Mouse (Mus musculus) layer of hippocampus, adult 2 months (tissue): ENCODE data around the gene Dnah9. TPM values are rescaled to one million over a fixed set of nuclear protein-coding genes. Genes with fewer than 3 reads are reported as not detected.

ENCODE experiments used
- DNase-seq, 2 experiments: peaks; one replicate each; pipeline ENCODE4 v3.0.0; 2022; ENCODE audit warnings: low spot score in 2 of 2
- H3K27ac ChIP-seq: fragments of 200-600 bp; 2 replicates; pipeline ENCODE4 v1.8.1; 2022
- H3K4me3 ChIP-seq: fragments of 200-600 bp; 2 replicates; pipeline ENCODE4 v1.8.1; 2022; ENCODE audit warnings: mild to moderate bottlenecking
- CTCF ChIP-seq: fragments of 200-600 bp; conservative IDR thresholded peaks from 2 replicates; pipeline ENCODE4 v1.8.1; 2022; ENCODE audit warnings: antibody characterized with exemption, mild to moderate bottlenecking, moderate library complexity
- long read RNA-seq, 2 experiments: library from polyadenylated mRNA; stranded (forward); transcript quantifications; one replicate each; pipeline ENCODE4 v2.0.0; 2021; ENCODE audit warnings: borderline mapping rate in 2 of 2
- total RNA-seq, 2 experiments: library from RNA; stranded (reverse); gene quantifications; 2 replicates each; pipeline ENCODE4 v1.2.3; 2021

The Dnah9 gene
- 10 to 100 TPM; 18.7 to 19.9 TPM for total RNA-seq
- long read RNA-seq, experiment 1, partial matches to known transcripts = 7 of 18 reads
- long read RNA-seq, experiment 1, other reads (novel, unspliced or antisense) = 11 of 18 reads
- long read RNA-seq, experiment 2, partial matches to known transcripts = 10 of 17 reads
- long read RNA-seq, experiment 2, other reads (novel, unspliced or antisense) = 7 of 17 reads

GRCm38 (mm10) chr11:66167801-66168651 is at the start of gene Dnah9:
Gene Dnah9 (minus strand): TSS chr11:66168551.
- DNase-seq = peak; percentile 87 to 95
- TF ChIP-seq CTCF = peak; percentile 14; the same call in 1 of the 2 replicates
- Histone ChIP-seq H3K4me3 (peak within 1 kb of the TSS; percentile 89), H3K27ac (peak within 1 kb of the TSS; percentile 85)

GRCm38 (mm10) chr11:66188627-66189287 is 20.4 kb upstream of the Dnah9 start:
- peak overlapping the region; percentile 85 for H3K27ac ChIP-seq
- peak; percentile 54 to 56 for DNase-seq
- TF ChIP-seq CTCF = peak; percentile 44
- no peak overlapping the region for H3K4me3 ChIP-seq

GRCm38 (mm10) chr11:66188146-66188545 is 19.8 kb upstream of the Dnah9 start:
- no peak for TF ChIP-seq CTCF
- Histone ChIP-seq H3K27ac (peak overlapping the region; percentile 85), H3K4me3 (no peak overlapping the region)
- DNase-seq = peak; percentile 68 to 71

GRCm38 (mm10) chr11:66177781-66178180 is 9.4 kb upstream of the Dnah9 start:
- no peak overlapping the region for H3K4me3 ChIP-seq
- no peak for TF ChIP-seq CTCF
- peak overlapping the region; percentile 74 for H3K27ac ChIP-seq
- peak in 1 of 2 experiments; percentile 58 for DNase-seq

- no peak for TF ChIP-seq CTCF
- DNase-seq = no peak
- Histone ChIP-seq H3K4me3 (no peak overlapping the region), H3K27ac (no peak overlapping the region)
These were observed 4.3 kb downstream of the Dnah9 start for GRCm38 (mm10) chr11:66164022-66164421.

DNA sequence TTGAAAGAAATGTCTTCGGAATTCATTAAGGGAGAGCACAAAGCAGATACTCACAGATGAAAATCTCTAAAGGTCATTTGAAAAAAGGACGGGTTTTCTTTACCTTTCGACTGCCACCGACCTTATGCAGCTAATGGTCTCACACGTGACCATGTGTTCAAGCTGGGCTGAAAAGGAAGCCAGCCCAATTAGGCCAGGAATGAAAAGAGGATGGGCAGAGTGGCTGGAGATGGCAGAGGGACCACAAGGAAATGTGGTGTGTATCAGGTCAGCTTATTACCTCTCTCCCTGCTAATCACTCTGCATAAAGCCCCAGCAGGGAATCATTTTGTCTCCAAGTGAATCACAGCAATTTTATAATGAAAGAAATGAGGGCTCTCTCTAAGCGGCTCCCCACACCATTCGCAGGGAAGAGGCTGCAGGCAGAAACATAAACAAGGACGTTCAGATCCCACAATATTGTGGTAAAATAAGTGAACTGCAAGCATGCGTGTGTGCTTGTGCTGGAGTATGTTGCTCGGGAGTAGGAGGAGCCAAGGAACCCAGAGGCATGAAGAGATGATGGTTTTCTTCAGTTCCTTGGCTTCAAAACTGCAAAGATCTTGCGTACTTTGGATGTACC is 27.6 kb downstream of the Dnah9 start:
- DNase-seq = no peak
- no peak for TF ChIP-seq CTCF
- H3K27ac ChIP-seq = no peak overlapping the region
- no peak overlapping the region for H3K4me3 ChIP-seq

DNA sequence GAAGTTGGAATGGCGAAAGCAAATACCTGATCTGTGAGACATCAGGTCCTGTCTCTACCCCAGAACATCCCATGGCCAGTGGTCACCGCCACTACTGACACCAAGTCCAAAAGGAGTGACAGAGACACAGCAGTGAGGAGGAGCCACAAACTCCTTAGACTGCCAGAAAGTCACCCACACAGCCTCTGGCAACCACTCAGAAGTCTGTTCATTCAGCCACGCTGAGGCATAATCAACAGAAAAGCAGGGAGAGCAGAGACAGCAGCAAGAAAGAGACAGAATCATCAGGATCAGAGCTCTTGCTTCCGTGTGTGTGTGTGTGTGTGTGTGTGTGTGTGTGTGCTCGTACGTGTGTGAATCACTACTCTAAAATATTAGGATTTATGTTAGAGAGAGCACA is 33.5 kb downstream of the Dnah9 start:
- peak; percentile 27 to 47 for DNase-seq
- no peak overlapping the region; the same call in 1 of the 2 replicates for H3K27ac ChIP-seq
- H3K4me3 ChIP-seq = no peak overlapping the region
- TF ChIP-seq CTCF = no peak

- no peak; the same call in 1 of the 2 replicates for TF ChIP-seq CTCF
- no peak overlapping the region for H3K4me3 ChIP-seq
- DNase-seq = no peak
- no peak overlapping the region for H3K27ac ChIP-seq
These were observed 42.2 kb downstream of the Dnah9 start for GRCm38 (mm10) chr11:66126150-66126549.

DNA sequence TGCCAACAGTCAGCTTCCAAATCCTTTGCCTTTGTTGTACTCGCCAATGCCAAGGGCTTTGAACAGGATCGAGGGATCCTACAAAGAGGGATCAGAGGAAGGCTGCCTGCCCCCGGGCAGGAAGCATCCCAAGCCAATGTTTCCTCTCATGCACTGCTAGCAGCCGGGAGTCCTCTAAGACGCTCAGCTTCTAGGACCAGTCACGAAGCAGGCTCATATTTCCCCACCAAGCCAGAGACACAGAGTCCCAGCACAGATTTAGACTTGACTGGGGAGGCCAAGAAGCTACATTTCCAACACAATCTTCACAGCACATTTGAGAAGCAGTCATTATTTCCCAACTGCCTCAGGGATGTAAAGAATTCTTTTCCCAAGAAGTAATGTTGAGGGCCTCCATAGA is 43.9 kb downstream of the Dnah9 start:
- no peak for DNase-seq
- no peak overlapping the region for H3K4me3 ChIP-seq
- TF ChIP-seq CTCF = no peak
- no peak overlapping the region for H3K27ac ChIP-seq

- TF ChIP-seq CTCF = peak; percentile 96
- Histone ChIP-seq H3K4me3 (no peak overlapping the region), H3K27ac (peak overlapping the region; percentile 39; the same call in 1 of the 2 replicates)
- peak; percentile 73 to 84 for DNase-seq
These were observed 46.3 kb downstream of the Dnah9 start for GRCm38 (mm10) chr11:66122017-66122416.

DNA sequence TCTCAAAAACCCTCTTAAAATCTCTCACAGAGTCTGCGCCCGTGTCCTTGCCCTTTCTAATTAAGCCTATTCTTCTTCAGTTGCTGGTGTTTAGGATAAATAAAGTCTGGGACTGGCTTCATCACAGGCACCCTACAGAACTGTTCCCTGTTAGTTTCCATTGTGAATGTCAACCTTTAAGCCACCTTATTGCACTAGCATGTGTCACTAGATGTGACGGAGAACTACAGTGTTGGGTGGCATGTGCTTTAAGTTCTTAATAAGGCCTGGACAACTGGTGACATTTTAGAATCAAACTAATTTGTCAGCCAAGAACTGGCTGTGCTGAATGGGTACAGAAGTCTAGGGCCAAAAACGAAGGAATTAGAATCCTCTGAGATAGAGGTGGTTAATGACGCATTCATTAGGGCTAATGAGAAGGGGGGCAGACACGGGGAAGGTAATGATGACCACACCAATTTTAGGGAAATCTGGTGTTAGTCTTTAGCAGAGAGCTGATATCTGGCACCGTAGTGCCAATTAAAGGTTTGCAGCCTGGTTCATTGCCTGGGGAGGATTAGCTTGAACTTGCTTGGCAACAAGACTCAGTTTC is 84.6 kb downstream of the Dnah9 start:
- TF ChIP-seq CTCF = no peak
- DNase-seq = no peak
- no peak overlapping the region for H3K4me3 ChIP-seq
- peak overlapping the region; percentile 15; the same call in 1 of the 2 replicates for H3K27ac ChIP-seq

- no peak for TF ChIP-seq CTCF
- H3K4me3 ChIP-seq = no peak overlapping the region
- peak overlapping the region; percentile 73 for H3K27ac ChIP-seq
- DNase-seq = peak; percentile 51 to 64
These were observed 95.4 kb downstream of the Dnah9 start for GRCm38 (mm10) chr11:66072921-66073320.
